Mouse (Mus musculus) lung, adult 2 months (tissue): Measurements from ENCODE around the gene Cish.

Source experiments
- CTCF ChIP-seq: fragments of 200-500 bp; IDR thresholded peaks from 2 replicates; pipeline ENCODE4 v1.5.1; 2011; ENCODE audit warnings: mild to moderate bottlenecking, low read length, control low read depth; ENCODE audit not compliant: insufficient read depth
- POLR2A ChIP-seq: fragments of 200-500 bp; IDR thresholded peaks from 2 replicates; pipeline ENCODE4 v1.6.1; 2011; ENCODE audit warnings: low read depth, mild to moderate bottlenecking, control low read depth, low read length, borderline replicate concordance; ENCODE audit errors: extremely low read depth

DNA sequence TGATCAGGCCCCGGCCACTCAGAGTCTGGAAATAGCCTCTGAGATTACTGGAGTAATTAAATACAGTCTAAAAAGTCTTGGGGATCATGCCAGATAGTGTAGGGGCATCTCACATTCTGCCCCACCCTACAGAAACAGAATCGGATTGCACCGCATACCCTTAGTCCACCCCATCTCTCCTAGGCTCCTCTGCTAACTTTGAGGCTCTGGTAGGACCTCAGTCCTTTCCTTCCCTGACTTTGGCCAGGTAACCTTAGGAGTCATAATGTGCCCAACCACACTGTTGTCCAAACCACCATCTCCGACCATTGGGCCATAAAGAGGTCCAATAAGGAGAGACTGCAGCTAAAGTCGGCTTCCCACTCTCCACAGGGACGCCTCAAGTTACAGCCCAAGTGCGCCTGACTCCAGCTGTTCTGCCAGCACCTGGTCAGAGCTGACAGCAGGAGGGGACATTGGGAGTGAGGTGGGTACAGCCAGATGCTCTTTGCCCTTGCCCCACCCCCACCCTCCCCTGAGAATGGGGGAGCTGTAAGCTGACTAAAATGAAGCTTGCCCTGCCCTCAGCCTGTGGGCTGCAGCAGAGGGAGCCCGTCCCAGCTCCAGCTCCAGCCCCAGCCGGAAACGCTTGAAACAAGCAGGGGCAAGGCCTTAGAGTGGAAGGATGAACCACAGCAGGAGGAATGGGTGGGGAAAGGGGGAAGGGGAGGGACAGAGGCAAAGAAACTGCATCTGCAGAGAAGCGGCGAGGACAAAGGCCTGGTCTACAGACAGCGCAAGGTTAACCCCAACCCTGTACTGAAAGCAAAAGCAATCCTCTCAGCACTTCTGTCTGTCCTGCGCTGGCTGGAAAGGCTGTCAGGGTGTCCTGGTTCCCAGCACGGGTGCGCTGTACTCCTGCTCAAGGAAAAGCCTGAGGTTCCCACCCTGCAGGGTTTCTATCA lies 16.2 kb upstream of the Cish start:
- TF ChIP-seq POLR2A: no peak
- TF ChIP-seq CTCF: no peak
